In genomic region chr2:136703376-136703775, GRCm38 (mm10) we compare ENCODE assay signal across 22 mouse cellular contexts. TPM values are rescaled to one million over a fixed set of nuclear protein-coding genes. Genes with fewer than 3 reads are reported as not detected.
DNase-seq lines count a peak whose midpoint lies in the region; ATAC-seq lines count a peak whose summit lies in the region.
"Had no signal": no experiment of that assay in that cellular context is flagged by ENCODE, and none has a peak within 500 bp of the region (broad histone marks: within the 10 kb centered on the region; RNA-seq: fewer than 3 reads in every experiment).

No protein-coding gene starts in this region.

- 71% methylated on average over 2 of the region's 2 CpGs for WGBS in hindbrain, embryonic 12.5 days

- H3K9ac ChIP-seq in hindbrain, embryonic 12.5 days: no peak overlapping the region
- H3K9ac ChIP-seq: embryonic facial prominence, embryonic 13.5 days; forebrain, embryonic 12.5 days; hindbrain, embryonic 13.5 days had no signal

- no peaks in the 10 kb centered on the region for H3K27me3 ChIP-seq in hindbrain, embryonic 12.5 days
- H3K27me3 ChIP-seq: embryonic facial prominence, embryonic 13.5 days; hindbrain, embryonic 13.5 days had no signal

- no peak overlapping the region for H3K4me2 ChIP-seq in hindbrain, embryonic 12.5 days (replicated peaks)
- H3K4me2 ChIP-seq: embryonic facial prominence, embryonic 13.5 days; forebrain, embryonic 12.5 days; hindbrain, embryonic 13.5 days had no signal

- no peak overlapping the region for H3K4me3 ChIP-seq in hindbrain, embryonic 12.5 days
- H3K4me3 ChIP-seq: embryonic facial prominence, embryonic 13.5 days; forebrain, embryonic 12.5 days; heart, embryonic 10.5 days; hindbrain, embryonic 13.5 days had no signal

- H3K36me3 ChIP-seq in hindbrain, embryonic 12.5 days: no peaks in the 10 kb centered on the region
- H3K36me3 ChIP-seq: embryonic facial prominence, embryonic 13.5 days; forebrain, embryonic 12.5 days; G1E; heart, embryonic 10.5 days; hindbrain, embryonic 13.5 days had no signal

- ATAC-seq in cerebellum, adult (ENCODE audit: insufficient number of reproducible peaks, low FRiP score, low TSS enrichment): peak; percentile 80
- ATAC-seq in hindbrain, embryonic 12.5 days (ENCODE audit: low FRiP score): no peak
- ATAC-seq: CD4-positive, CD25-positive, alpha-beta regulatory T cell, adult 4 months; forebrain, embryonic 16.5 days; hindbrain, postnatal 0 days had no signal

- H3K4me1 ChIP-seq in hindbrain, embryonic 12.5 days: no peaks in the 10 kb centered on the region
- H3K4me1 ChIP-seq: embryonic facial prominence, embryonic 13.5 days; forebrain, embryonic 12.5 days; heart, embryonic 10.5 days; hindbrain, embryonic 13.5 days had no signal

- H3K9me3 ChIP-seq in hindbrain, embryonic 12.5 days (replicated peaks): no peaks in the 10 kb centered on the region
- H3K9me3 ChIP-seq: embryonic facial prominence, embryonic 13.5 days; forebrain, embryonic 12.5 days; heart, embryonic 10.5 days had no signal

- no peak for DNase-seq in cerebellum, postnatal 4 days (ENCODE audit: low spot score in 2 of 2)
- peak; percentile 96 for DNase-seq in cerebellum, adult 9-10 months
- DNase-seq in cerebellum, postnatal 25 days: peak; percentile 66 to 80
- no peak for DNase-seq in kidney, postnatal 14 days
- DNase-seq in spleen, postnatal 4 days (ENCODE audit: low spot score in 2 of 2): no peak
- DNase-seq: adrenal gland, postnatal 10 days; B cell, adult 2 months; gastrocnemius, postnatal 10 days; heart, adult 18-20 months; heart, postnatal 10 days; heart, postnatal 4 days; kidney, adult 11 months had no signal

- H3K27ac ChIP-seq in hindbrain, embryonic 12.5 days: no peak overlapping the region
- H3K27ac ChIP-seq: embryonic facial prominence, embryonic 13.5 days; forebrain, embryonic 12.5 days; heart, embryonic 10.5 days; hindbrain, embryonic 13.5 days; hindbrain, postnatal 0 days had no signal

RNA-seq across cellular contexts. Expression of gene Snap25, which starts 9.9 kb away (rescaled TPM):
- polyA plus RNA-seq in hindbrain, embryonic 12.5 days (2016; fragmentation: Nextera tagmentation; extraction: Ambion mirVana): 56.9 and 69.7 TPM in 2 replicates
- polyA plus RNA-seq: CD4-positive, CD25-positive, alpha-beta regulatory T cell, adult 4 months; G1E had no signal

Comparison
In these comparisons a context has a peak if more than half of its experiments do, and no peak if none do; other contexts are left out.
1. DNase-seq: peak in cerebellum, adult 9-10 months (single experiment) and cerebellum, postnatal 25 days (2 of 2); none in cerebellum, postnatal 4 days (0 of 2), kidney, postnatal 14 days (single experiment) and spleen, postnatal 4 days (0 of 2).